Mouse (Mus musculus) limb, embryonic 15.5 days (tissue): ENCODE measurements around the gene Cbx6. TPM values are rescaled to one million over a fixed set of nuclear protein-coding genes. Genes with fewer than 3 reads are reported as not detected.

Experiments used
- ATAC-seq: fragments of 200-750 bp; cut with Nextera tagmentation; 2 replicates; pipeline ENCODE4 v1.8.0; 2017; ENCODE audit warnings: low read depth, moderate TSS enrichment; ENCODE audit not compliant: insufficient number of reproducible peaks, low FRiP score, low TSS enrichment
- H3K27ac ChIP-seq: fragments of 300-500 bp; sonication (generic); 2 replicates; pipeline ENCODE4 v1.5.1; 2015; ENCODE audit warnings: moderate library complexity, mild to moderate bottlenecking, inconsistent platforms
- H3K27me3 ChIP-seq: fragments of 300-500 bp; sonication (generic); 2 replicates; pipeline ENCODE4 v1.6.1; 2015; ENCODE audit warnings: inconsistent platforms
- H3K36me3 ChIP-seq: fragments of 300-500 bp; sonication (generic); 2 replicates; pipeline ENCODE4 v1.6.1; 2015; ENCODE audit warnings: inconsistent platforms
- H3K4me1 ChIP-seq: fragments of 300-500 bp; sonication (generic); 2 replicates; pipeline ENCODE4 v1.6.1; 2015; ENCODE audit warnings: inconsistent platforms
- H3K4me2 ChIP-seq: fragments of 300-500 bp; sonication (generic); 2 replicates; pipeline ENCODE4 v1.6.1; 2015; ENCODE audit warnings: mild to moderate bottlenecking, inconsistent platforms
- H3K4me3 ChIP-seq: fragments of 300-500 bp; sonication (generic); 2 replicates; pipeline ENCODE4 v1.5.1; 2015; ENCODE audit warnings: mild to moderate bottlenecking, inconsistent platforms
- H3K9ac ChIP-seq: fragments of 300-500 bp; sonication (generic); 2 replicates; pipeline ENCODE4 v1.6.1; 2015; ENCODE audit warnings: inconsistent platforms
- H3K9me3 ChIP-seq: fragments of 300-500 bp; sonication (generic); 2 replicates; pipeline ENCODE4 v1.6.1; 2016; ENCODE audit warnings: inconsistent platforms
- WGBS: fragments of 180-500 bp; shearing (Covaris S2); methylation state at CpG from one replicate; pipeline ENCODE4 v1.1.7; 2015; 5-methylcytosine and 5-hydroxymethylcytosine counted together
- polyA plus RNA-seq: library from polyadenylated mRNA; unstranded; fragments of >200 nt; fragmentation: Nextera tagmentation; extraction: Ambion mirVana; gene quantifications from 2 replicates; pipeline ENCODE4 v1.2.1, GENCODE M21; 2015

Cbx6 gene
- polyA plus RNA-seq, 1 experiment from 2014 or later: 89.1 TPM

DNA sequence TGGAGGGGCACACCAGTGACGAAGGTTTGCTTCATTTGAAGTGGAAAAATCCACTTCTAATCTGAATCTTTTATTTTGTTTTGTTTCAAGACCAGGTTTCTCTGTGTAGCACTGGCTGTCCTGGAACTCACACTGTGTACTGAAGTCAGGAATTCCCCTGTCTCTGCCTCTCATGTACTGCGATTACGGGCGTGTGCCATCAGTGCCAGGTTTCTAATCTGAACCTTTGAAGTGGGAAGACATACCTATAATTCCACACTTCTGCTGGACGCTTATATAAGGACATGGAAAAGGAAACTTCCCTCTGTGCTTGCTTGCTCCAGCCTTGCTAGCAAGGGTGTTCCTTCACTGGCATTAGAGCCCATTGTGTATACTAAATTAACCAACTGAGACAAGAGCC is 24.5 kb upstream of the Cbx6 start:
- Histone ChIP-seq H3K4me3 (no peak overlapping the region), H3K9me3 (no peaks in the 10 kb centered on the region), H3K27ac (no peak overlapping the region), H3K4me2 (no peak overlapping the region), H3K9ac (no peak overlapping the region), H3K27me3 (no peaks in the 10 kb centered on the region), H3K36me3 (no peaks in the 10 kb centered on the region), H3K4me1 (0 out of 2 replicates have a peak, but pooled peaks cover 5% of the 10 kb centered on the region)
- ATAC-seq: no peak
- 75% methylated on average over 5 of the region's 5 CpGs for WGBS

DNA sequence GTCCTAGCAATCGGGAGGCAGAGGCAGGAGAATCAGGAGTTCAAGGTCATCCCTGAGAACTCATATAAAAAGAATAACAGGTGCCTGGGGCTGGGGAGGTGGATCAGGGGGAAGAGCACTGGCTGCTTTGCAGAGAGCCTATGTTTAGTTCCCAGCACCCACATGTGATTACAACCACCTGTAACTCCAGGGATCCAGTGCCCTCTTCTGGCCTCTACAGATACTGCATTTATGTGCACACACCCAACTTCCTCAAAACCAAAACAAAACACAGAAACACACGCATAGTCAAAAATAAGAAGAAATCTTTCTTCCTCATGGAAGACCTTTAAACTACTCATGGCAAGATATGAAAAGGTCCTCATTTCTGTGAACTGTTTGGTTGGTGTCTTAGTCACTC is 15.7 kb upstream of the Cbx6 start:
- WGBS: 96% methylated on average over 2 of the region's 2 CpGs
- H3K4me3 ChIP-seq: no peak overlapping the region
- H3K27ac ChIP-seq: no peak overlapping the region
- peaks cover 12% of the 10 kb centered on the region for H3K4me1 ChIP-seq
- H3K36me3 ChIP-seq: no peaks in the 10 kb centered on the region
- no peaks in the 10 kb centered on the region for H3K27me3 ChIP-seq
- H3K4me2 ChIP-seq: no peak overlapping the region
- no peaks in the 10 kb centered on the region for H3K9me3 ChIP-seq
- ATAC-seq: no peak
- H3K9ac ChIP-seq: no peak overlapping the region

DNA sequence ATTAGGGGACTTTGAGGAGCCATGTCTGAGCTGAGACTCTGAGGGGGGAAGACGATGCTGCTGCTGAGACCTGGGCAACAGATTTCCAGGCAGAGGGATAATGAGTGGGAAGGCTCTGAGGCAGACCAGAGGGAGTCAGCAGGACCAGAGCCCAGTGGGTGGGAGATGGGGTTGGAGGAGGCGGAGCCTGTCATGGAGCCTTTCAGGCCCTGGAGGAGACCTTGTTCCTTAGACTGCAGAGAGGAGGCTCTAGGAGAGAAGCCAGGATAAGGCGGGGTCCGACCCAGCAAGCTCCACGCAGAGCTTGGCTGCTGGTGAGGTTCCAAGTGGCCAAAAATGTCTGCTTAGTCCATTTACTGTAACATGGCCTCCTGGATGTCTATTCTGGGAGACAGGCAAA is 12.6 kb upstream of the Cbx6 start:
- no peak overlapping the region for H3K4me2 ChIP-seq
- ATAC-seq: peak; percentile 85
- no peak overlapping the region for H3K9ac ChIP-seq

DNA sequence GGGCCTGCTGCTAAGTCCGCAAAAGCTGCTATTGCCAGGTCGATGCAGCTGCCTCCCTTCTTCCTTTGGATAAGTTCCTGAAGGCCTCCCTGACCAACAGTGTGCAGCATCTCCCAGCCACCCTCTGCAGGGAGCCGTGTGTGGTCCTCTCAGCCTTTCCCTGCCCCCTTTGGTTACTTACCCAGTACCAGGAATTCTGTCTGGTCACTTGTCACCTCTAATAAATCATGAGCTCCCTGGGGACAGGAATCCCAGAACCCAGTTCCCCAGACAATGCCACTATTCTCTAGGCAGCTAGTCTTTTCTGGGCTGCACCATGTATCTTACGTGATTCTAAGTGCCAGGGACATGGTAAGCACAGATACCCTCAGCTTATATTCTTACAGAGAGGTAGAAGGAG is 11.5 kb upstream of the Cbx6 start:
- Histone ChIP-seq H3K27me3 (no peaks in the 10 kb centered on the region), H3K4me1 (peaks cover 12% of the 10 kb centered on the region), H3K36me3 (no peaks in the 10 kb centered on the region), H3K9me3 (no peaks in the 10 kb centered on the region), H3K9ac (no peak overlapping the region), H3K4me3 (no peak overlapping the region), H3K27ac (no peak overlapping the region), H3K4me2 (no peak overlapping the region)
- 72% methylated on average over 4 of the region's 4 CpGs for WGBS
- no peak for ATAC-seq

More for the DNA sequence above, 12.6 kb upstream of the Cbx6 start:
- Histone ChIP-seq H3K27me3 (no peaks in the 10 kb centered on the region), H3K27ac (peak overlapping the region; percentile 74), H3K36me3 (no peaks in the 10 kb centered on the region), H3K4me1 (peaks cover 12% of the 10 kb centered on the region), H3K9me3 (no peaks in the 10 kb centered on the region), H3K4me3 (no peak overlapping the region)
- WGBS: 19% methylated on average over 5 of the region's 5 CpGs

DNA sequence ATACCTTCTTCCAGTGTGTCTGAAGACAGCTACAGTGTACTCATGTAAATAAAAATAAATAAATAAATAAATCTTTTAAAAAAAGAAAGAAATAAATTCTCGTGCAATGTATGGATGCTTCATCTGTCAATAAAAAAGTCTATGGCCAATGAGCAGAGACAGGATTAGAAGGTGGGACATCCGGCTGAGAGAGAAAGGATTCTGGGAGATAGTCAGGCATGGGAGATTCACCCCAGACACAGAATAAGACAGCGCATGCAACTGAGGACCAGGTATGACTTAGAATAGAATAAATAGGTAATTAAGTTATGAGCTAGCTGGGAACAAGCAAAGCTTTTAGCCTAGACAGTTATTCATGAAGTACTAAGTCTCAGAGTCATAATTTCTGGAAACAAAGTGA is 8.5 kb upstream of the Cbx6 start:
- Histone ChIP-seq H3K9ac (no peak overlapping the region), H3K9me3 (no peaks in the 10 kb centered on the region), H3K4me3 (no peak overlapping the region), H3K4me1 (peaks cover 11% of the 10 kb centered on the region), H3K27me3 (no peaks in the 10 kb centered on the region), H3K36me3 (no peaks in the 10 kb centered on the region), H3K27ac (no peak overlapping the region), H3K4me2 (no peak overlapping the region)
- WGBS: 84% methylated on average over 3 of the region's 3 CpGs
- no peak for ATAC-seq

DNA sequence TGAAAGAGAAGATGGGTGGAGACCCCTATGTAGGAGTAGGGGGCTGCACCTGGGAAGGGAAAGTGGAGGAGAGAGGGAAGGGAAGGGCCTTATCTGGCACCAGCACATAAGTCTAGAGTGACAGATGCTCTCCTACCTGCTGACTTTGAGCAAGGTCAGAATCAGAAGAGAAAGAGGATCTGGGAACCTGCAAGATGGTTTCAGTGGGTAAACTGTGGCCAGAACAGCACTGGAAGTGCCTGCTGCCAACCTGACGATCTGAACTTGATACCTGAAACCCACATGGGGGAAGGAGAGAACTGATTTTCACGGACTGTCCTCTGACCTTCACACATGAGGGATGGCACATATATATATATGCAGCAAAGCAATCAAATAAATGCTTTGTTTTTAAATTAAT is 5.8 kb upstream of the Cbx6 start:
- ATAC-seq: no peak
- no peaks in the 10 kb centered on the region for H3K27me3 ChIP-seq
- no peaks in the 10 kb centered on the region for H3K36me3 ChIP-seq
- H3K9me3 ChIP-seq: no peaks in the 10 kb centered on the region
- H3K4me1 ChIP-seq: peaks cover 4% of the 10 kb centered on the region; the same call in 1 of the 2 replicates
- H3K9ac ChIP-seq: no peak overlapping the region
- H3K4me3 ChIP-seq: no peak overlapping the region
- H3K4me2 ChIP-seq: no peak overlapping the region
- H3K27ac ChIP-seq: no peak overlapping the region
- WGBS: 40% methylated on average over 2 of the region's 2 CpGs

DNA sequence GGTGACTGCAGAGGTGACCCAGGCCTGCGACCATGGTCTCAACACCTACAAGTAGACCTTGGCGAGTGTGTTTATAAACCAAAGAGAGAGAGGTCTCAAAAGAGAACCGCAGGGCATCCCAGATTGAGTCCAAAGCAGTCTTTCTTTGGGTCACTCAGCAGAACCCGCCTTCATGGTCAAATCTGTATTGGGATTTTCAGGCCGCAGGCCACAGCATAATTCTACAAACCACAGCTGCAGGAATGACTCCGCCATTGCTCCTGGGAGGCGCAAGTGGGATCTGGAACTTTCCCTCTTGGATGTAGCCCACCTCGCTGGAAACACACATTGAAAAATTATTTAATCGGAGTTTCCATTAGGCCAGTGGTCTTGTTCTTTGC is 383 bp upstream of the Cbx6 start:
- Histone ChIP-seq H3K36me3 (peaks cover 8% of the 10 kb centered on the region; the same call in 1 of the 2 replicates), H3K9me3 (no peaks in the 10 kb centered on the region), H3K4me3 (peak overlapping the region; percentile 77), H3K4me1 (peaks cover 43% of the 10 kb centered on the region), H3K9ac (no peak overlapping the region), H3K4me2 (peak overlapping the region; percentile 74), H3K27ac (peak overlapping the region; percentile 97), H3K27me3 (no peaks in the 10 kb centered on the region)
- ATAC-seq: no peak
- 44% methylated on average over 9 of the region's 9 CpGs for WGBS

DNA sequence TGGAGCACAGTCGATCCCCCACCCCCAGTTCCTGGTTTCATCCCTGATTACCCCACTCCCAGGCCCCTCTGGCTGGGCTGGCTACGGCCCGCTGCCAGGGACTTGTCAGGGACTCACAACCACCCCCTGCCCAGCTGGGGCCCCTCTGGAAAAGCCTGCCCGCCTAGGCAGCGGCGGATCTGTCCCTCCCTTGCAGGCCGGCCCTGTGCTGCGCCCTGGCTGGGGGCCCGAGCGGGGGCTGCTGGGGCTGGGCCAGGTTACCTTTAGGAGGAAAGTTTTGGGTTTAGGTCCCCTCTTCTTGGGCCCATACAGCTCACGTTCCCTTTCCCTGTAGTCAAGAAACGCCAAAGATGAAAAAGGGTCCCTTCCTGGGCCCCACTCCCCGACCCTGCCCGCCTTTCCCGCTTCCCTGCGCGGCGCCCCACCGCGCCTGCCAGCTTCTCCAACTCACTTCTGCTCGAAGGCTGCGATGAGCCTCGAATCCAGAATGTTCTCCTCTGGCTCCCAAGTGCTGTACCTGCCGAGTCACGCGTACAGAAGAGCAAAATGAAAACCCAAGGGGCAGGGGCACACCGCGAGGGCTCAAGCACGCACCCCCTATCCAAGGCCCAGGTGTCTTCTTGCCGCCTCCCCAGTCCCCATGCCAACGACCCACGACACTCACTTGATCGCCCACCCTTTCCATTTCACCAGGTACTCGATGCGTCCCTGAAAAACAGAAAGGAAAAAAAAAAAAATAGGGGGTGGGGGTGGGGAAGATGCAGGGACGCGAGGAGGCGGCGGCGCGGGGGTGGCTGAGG is 1.0 kb downstream of the Cbx6 start:
- H3K4me2 ChIP-seq: peak overlapping the region; percentile 74
- peak overlapping the region; percentile 82 for H3K9ac ChIP-seq
- ATAC-seq: 0 out of 2 replicates have a peak, but pooled peaks have one; percentile 45
- peak overlapping the region; percentile 77 for H3K4me3 ChIP-seq
- H3K4me1 ChIP-seq: peaks cover 57% of the 10 kb centered on the region
- H3K9me3 ChIP-seq: no peaks in the 10 kb centered on the region
- no peaks in the 10 kb centered on the region for H3K27me3 ChIP-seq
- H3K36me3 ChIP-seq: peaks cover 18% of the 10 kb centered on the region
- H3K27ac ChIP-seq: peak overlapping the region; percentile 97
- 0% methylated on average over 41 of the region's 41 CpGs for WGBS

DNA sequence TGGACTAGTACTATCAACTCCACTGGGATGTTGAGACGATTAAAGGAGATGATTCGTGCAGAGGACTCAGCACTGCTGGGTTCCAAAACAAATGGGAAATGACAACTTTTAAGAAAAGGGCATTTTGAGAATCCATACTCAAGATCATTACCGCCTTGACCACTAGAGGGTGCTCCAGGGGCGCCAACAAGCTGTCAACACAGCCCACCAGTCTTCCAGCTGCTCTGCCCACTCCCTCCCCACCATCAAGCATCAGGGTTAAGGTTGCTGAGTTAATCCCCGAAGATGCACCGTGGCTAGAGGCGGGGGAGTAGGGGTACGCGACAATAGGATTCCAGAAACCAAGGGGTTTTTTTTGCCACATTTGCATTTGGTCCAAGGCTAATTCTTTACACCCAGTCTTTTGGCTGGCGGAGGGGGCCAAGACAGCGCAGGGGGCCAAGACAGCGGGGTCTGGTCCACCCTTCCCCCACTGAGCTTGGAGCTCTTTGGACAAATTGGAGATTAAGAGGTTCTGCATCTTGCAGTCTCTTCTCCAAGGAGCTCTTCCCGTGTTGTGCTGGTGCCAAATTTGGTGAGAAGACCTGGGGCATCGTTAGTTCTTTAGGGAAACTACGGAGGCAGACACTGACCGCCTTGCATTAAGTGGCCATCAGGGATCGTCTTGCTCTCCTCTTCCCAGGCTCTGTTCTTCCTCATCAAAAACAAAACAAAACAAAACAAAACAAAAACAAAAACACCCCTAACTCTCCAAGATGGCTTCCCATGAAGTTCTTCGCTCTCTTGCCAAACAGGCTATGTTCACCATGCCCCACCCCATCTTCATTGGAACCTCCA is 2.2 kb downstream of the Cbx6 start:
- Histone ChIP-seq H3K9ac (peak overlapping the region; percentile 82; the same call in 1 of the 2 replicates), H3K27ac (peak overlapping the region; percentile 97), H3K4me2 (peak overlapping the region; percentile 74), H3K4me1 (peaks cover 68% of the 10 kb centered on the region), H3K4me3 (peak overlapping the region; percentile 77), H3K27me3 (no peaks in the 10 kb centered on the region), H3K36me3 (peaks cover 30% of the 10 kb centered on the region), H3K9me3 (no peaks in the 10 kb centered on the region)
- whole genome bisulfite sequencing: 29% methylated on average over 18 of the region's 18 CpGs
- ATAC-seq: no peak

DNA sequence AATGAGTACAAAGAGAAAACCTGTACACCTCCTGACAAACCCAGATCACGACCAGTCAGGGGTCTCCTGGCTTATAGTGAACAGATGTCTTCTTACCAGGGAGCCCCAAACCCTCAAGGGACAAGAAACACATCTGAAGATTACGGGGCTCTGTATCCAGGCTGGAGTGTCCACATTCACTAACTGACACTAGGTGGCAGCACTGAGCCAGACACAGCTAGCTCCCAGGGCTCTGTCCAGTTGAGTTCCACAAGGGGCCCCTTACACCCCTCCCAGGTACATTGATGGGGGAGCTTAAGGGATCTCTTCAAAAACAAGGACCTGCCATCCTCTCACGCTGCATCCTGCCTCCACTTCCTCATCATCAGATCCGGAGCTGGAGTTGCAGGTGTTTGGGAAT is 4.1 kb downstream of the Cbx6 start:
- WGBS: 10% methylated on average over 4 of the region's 4 CpGs
- Histone ChIP-seq H3K27ac (no peak overlapping the region), H3K4me3 (no peak overlapping the region), H3K9ac (no peak overlapping the region), H3K27me3 (no peaks in the 10 kb centered on the region), H3K36me3 (peaks cover 45% of the 10 kb centered on the region), H3K9me3 (no peaks in the 10 kb centered on the region), H3K4me2 (no peak overlapping the region), H3K4me1 (peaks cover 80% of the 10 kb centered on the region)
- no peak for ATAC-seq

DNA sequence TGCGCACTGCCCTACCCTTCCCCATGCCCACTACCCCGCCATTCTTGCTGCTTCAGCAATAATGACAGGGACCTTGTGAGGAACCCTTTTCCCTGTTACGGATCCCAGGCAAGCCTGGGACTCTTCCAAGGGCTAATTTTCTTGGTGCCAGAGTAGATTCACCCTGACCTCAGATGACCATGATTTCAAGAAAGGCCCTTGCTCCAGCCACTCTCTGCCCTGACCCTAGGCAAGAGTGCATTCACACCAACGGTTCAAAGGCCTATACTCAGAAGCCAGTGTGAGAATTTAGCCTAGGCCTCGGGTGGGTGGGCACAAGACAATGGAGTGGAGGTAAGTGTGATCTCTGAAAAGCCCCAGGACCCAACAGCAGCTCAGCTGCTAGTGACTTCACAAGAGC is 5.1 kb downstream of the Cbx6 start:
- Histone ChIP-seq H3K27ac (no peak overlapping the region), H3K27me3 (no peaks in the 10 kb centered on the region), H3K4me1 (peaks cover 80% of the 10 kb centered on the region), H3K9me3 (no peaks in the 10 kb centered on the region), H3K9ac (no peak overlapping the region), H3K4me3 (no peak overlapping the region), H3K36me3 (peaks cover 52% of the 10 kb centered on the region), H3K4me2 (no peak overlapping the region)
- no peak for ATAC-seq
- WGBS: 83% methylated on average over 5 of the region's 5 CpGs
